Mouse (Mus musculus): ENCODE results near the gene Exo1.

DNA sequence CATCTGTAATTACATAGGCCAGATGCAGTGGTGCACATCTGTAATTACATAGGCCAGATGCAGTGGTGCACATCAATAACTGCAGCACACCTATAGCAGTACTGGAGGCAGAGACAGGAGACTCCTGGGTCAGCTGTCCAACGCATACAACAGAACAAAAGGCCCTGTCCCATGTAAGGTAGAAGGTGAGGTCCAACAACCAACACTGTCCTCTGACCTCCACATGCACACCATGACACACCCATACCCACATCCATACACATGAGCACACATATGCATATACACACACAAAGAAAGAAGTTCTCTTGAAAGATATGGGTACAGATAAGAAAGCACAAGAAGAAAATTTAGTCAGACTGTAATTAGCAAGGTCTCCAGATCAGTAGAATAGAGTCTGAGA is 24.9 kb upstream of the Exo1 start:
- no peak for TF ChIP-seq POLR2A (IDR thresholded peaks at IDR 0.05; ENCODE audit: extremely low read depth, insufficient read depth, low read length)
- TF ChIP-seq CTCF (IDR thresholded peaks at IDR 0.05; ENCODE audit: extremely low read depth, insufficient read depth, low read length): no peak

Data from cortical plate, adult 2 months (tissue).